Mouse (Mus musculus) liver, embryonic 13.5 days (tissue): ENCODE measurements around the gene Jpt1. TPM values are rescaled to one million over a fixed set of nuclear protein-coding genes. Genes with fewer than 3 reads are reported as not detected.
A peak's percentile ranks its signal among the peaks of the same experiment; 100 is the strongest.
"Not testable (repeated sequence)": the region's sequence is repeated elsewhere in the genome, so short reads cannot be mapped to it uniquely, and the experiment has no call there.

Experiments
- ATAC-seq: fragments of 200-750 bp; cut with Nextera tagmentation; 2 replicates; pipeline ENCODE4 v1.8.0; 2017; ENCODE audit warnings: low read depth, mild to moderate bottlenecking, moderate number of reproducible peaks, moderate library complexity
- DNase-seq: peaks from one replicate; pipeline ENCODE4 v3.0.0; 2022
- H3K27ac ChIP-seq: fragments of 300-500 bp; sonication (generic); 2 replicates; pipeline ENCODE4 v1.5.1; 2015; ENCODE audit warnings: moderate library complexity, mild to moderate bottlenecking, inconsistent platforms
- H3K27me3 ChIP-seq: fragments of 300-500 bp; sonication (generic); 2 replicates; pipeline ENCODE4 v1.6.1; 2015; ENCODE audit warnings: mild to moderate bottlenecking, inconsistent platforms
- H3K36me3 ChIP-seq: fragments of 300-500 bp; sonication (generic); 2 replicates; pipeline ENCODE4 v1.6.1; 2015; ENCODE audit warnings: mild to moderate bottlenecking, inconsistent platforms
- H3K4me1 ChIP-seq: fragments of 300-500 bp; sonication (generic); replicated peaks from 2 replicates; pipeline ENCODE4 v1.6.1; 2015; ENCODE audit warnings: inconsistent platforms
- H3K4me2 ChIP-seq: fragments of 300-500 bp; sonication (generic); 2 replicates; pipeline ENCODE4 v1.6.1; 2015; ENCODE audit warnings: inconsistent platforms, mild to moderate bottlenecking, moderate library complexity
- H3K4me3 ChIP-seq: fragments of 300-500 bp; sonication (generic); replicated peaks from 2 replicates; pipeline ENCODE4 v1.5.1; 2015; ENCODE audit warnings: mild to moderate bottlenecking, inconsistent platforms
- H3K9ac ChIP-seq: fragments of 300-500 bp; sonication (generic); 2 replicates; pipeline ENCODE4 v1.6.1; 2015; ENCODE audit warnings: mild to moderate bottlenecking, inconsistent platforms
- H3K9me3 ChIP-seq: fragments of 300-500 bp; sonication (generic); replicated peaks from 2 replicates; pipeline ENCODE4 v1.6.1; 2016; ENCODE audit warnings: inconsistent platforms
- WGBS: fragments of 180-500 bp; shearing (Covaris S2); methylation state at CpG from one replicate; pipeline ENCODE4 v1.1.7; 2015; ENCODE audit not compliant: insufficient replicate concordance; 5-methylcytosine and 5-hydroxymethylcytosine counted together
- microRNA-seq: library from miRNA; unstranded; fragments of <30 nt; microRNA quantifications from one replicate; pipeline ENCODE4, GENCODE M21; 2016
- polyA plus RNA-seq: library from polyadenylated mRNA; unstranded; fragments of >200 nt; fragmentation: Nextera tagmentation; extraction: Ambion mirVana; gene quantifications from 2 replicates; pipeline ENCODE4 v1.2.1, GENCODE M21; 2015

Jpt1 gene
- polyA plus RNA-seq, 1 experiment from 2014 or later, result 292 TPM

GRCm38 (mm10) chr11:115454822-115455221 is 59.4 kb downstream of the Jpt1 start:
- not testable (repeated sequence) for ATAC-seq, H3K27ac ChIP-seq, H3K27me3 ChIP-seq, DNase-seq, H3K36me3 ChIP-seq, H3K4me2 ChIP-seq, H3K9me3 ChIP-seq, H3K9ac ChIP-seq, H3K4me3 ChIP-seq
- peaks cover 16% of the 10 kb centered on the region for H3K4me1 ChIP-seq
- 75% methylated on average over 6 of the region's 6 CpGs for WGBS

- no peak for ATAC-seq
- Histone ChIP-seq H3K4me1 (peaks cover 24% of the 10 kb centered on the region), H3K4me3 (no peak overlapping the region), H3K9me3 (0 out of 2 replicates have a peak, but pooled peaks cover 3% of the 10 kb centered on the region), H3K9ac (no peak overlapping the region), H3K4me2 (no peak overlapping the region), H3K27ac (no peak overlapping the region), H3K27me3 (no peaks in the 10 kb centered on the region), H3K36me3 (no peaks in the 10 kb centered on the region)
- no peak for DNase-seq
- WGBS, result 49% methylated on average over 4 of the region's 4 CpGs
These were observed 60.9 kb downstream of the Jpt1 start for GRCm38 (mm10) chr11:115453306-115453705.

- WGBS, result 67% methylated on average over 7 of the region's 7 CpGs
These were observed 61.8 kb downstream of the Jpt1 start for GRCm38 (mm10) chr11:115452281-115452860.

GRCm38 (mm10) chr11:115451781-115452241 is 62.4 kb downstream of the Jpt1 start:
- no peaks in the 10 kb centered on the region for H3K27me3 ChIP-seq
- H3K9ac ChIP-seq, result no peak overlapping the region
- no peaks in the 10 kb centered on the region for H3K36me3 ChIP-seq
- no peak overlapping the region for H3K4me2 ChIP-seq
- peaks cover 22% of the 10 kb centered on the region for H3K4me1 ChIP-seq
- 63% methylated on average over 8 of the region's 8 CpGs for WGBS
- ATAC-seq, result no peak
- H3K9me3 ChIP-seq, result 0 out of 2 replicates have a peak, but pooled peaks cover 3% of the 10 kb centered on the region
- DNase-seq, result no peak
- H3K27ac ChIP-seq, result no peak overlapping the region
- no peak overlapping the region for H3K4me3 ChIP-seq

More at GRCm38 (mm10) chr11:115452281-115452860, 61.8 kb downstream of the Jpt1 start:
- Histone ChIP-seq H3K4me3 (no peak overlapping the region), H3K27ac (no peak overlapping the region), H3K9ac (no peak overlapping the region), H3K4me2 (no peak overlapping the region), H3K27me3 (no peaks in the 10 kb centered on the region), H3K4me1 (peaks cover 18% of the 10 kb centered on the region), H3K9me3 (0 out of 2 replicates have a peak, but pooled peaks cover 3% of the 10 kb centered on the region), H3K36me3 (no peaks in the 10 kb centered on the region)
- DNase-seq (no peak), ATAC-seq (no peak)

- no peak for DNase-seq
- H3K9ac ChIP-seq, result no peak overlapping the region
- H3K4me3 ChIP-seq, result no peak overlapping the region
- peaks cover 30% of the 10 kb centered on the region for H3K4me1 ChIP-seq
- no peak overlapping the region for H3K4me2 ChIP-seq
- peak overlapping the region; percentile 59 for H3K27ac ChIP-seq
- H3K27me3 ChIP-seq, result no peaks in the 10 kb centered on the region
- ATAC-seq, result no peak
- H3K36me3 ChIP-seq, result no peaks in the 10 kb centered on the region
- no peaks in the 10 kb centered on the region for H3K9me3 ChIP-seq
- 69% methylated on average over 7 of the region's 7 CpGs for WGBS
These were observed 64.0 kb downstream of the Jpt1 start for GRCm38 (mm10) chr11:115450176-115450575.

GRCm38 (mm10) chr11:115448998-115449397 is 65.2 kb downstream of the Jpt1 start:
- no peaks in the 10 kb centered on the region for H3K36me3 ChIP-seq

GRCm38 (mm10) chr11:115448075-115448474 is 66.1 kb downstream of the Jpt1 start:
- no peaks in the 10 kb centered on the region for H3K36me3 ChIP-seq
- H3K9ac ChIP-seq, result no peak overlapping the region
- peak overlapping the region; percentile 76 for H3K27ac ChIP-seq
- peaks cover 25% of the 10 kb centered on the region for H3K4me1 ChIP-seq
- H3K27me3 ChIP-seq, result no peaks in the 10 kb centered on the region; the same call in 1 of the 2 replicates
- no peak overlapping the region for H3K4me3 ChIP-seq
- H3K4me2 ChIP-seq, result peak overlapping the region; percentile 10; the same call in 1 of the 2 replicates
- ATAC-seq (peak; percentile 50), DNase-seq (no peak)
- 67% methylated on average over 16 of the region's 16 CpGs for WGBS
- no peaks in the 10 kb centered on the region for H3K9me3 ChIP-seq

More at GRCm38 (mm10) chr11:115448998-115449397, 65.2 kb downstream of the Jpt1 start:
- Histone ChIP-seq H3K4me2 (no peak overlapping the region), H3K27me3 (no peaks in the 10 kb centered on the region; the same call in 1 of the 2 replicates), H3K4me3 (no peak overlapping the region), H3K9ac (no peak overlapping the region), H3K4me1 (peaks cover 30% of the 10 kb centered on the region), H3K9me3 (no peaks in the 10 kb centered on the region), H3K27ac (peak overlapping the region; percentile 76)
- ATAC-seq (peak; percentile 25; the same call in 1 of the 2 replicates), DNase-seq (no peak)
- 54% methylated on average over 7 of the region's 7 CpGs for WGBS

Small RNA genes within 50 kb of the gene (microRNA-seq; reads per million reads assigned to microRNA genes)
- gene Mir3968, result not detected

Other genes with a start within 250 kb of the Jpt1 start
- gene Grin2c, start 247.1 kb downstream of the Jpt1 start, polyA plus RNA-seq, result 0.06 and 0.12 TPM in 2 replicates
- 16.3 and 18.2 TPM in 2 replicates for gene Fdxr, start 237.3 kb downstream of the Jpt1 start, polyA plus RNA-seq
- 2.0 and 2.2 TPM in 2 replicates for gene Fads6, start 216.7 kb downstream of the Jpt1 start, polyA plus RNA-seq
- gene Otop2, start 207.2 kb downstream of the Jpt1 start, polyA plus RNA-seq, result not detected in 2 replicates
- gene Ush1g, start 192.3 kb downstream of the Jpt1 start, polyA plus RNA-seq, result 0.07 and 0.14 TPM in 2 replicates
- not detected in 2 replicates for gene Otop3, start 179.7 kb downstream of the Jpt1 start, polyA plus RNA-seq
- 1.1 and 1.2 TPM in 2 replicates for gene Hid1, start 146.6 kb downstream of the Jpt1 start, polyA plus RNA-seq
- 1.5 and 1.7 TPM in 2 replicates for gene Cdr2l, start 132.5 kb downstream of the Jpt1 start, polyA plus RNA-seq
- 103 and 104 TPM in 2 replicates for gene Mrpl58, start 110.6 kb downstream of the Jpt1 start, polyA plus RNA-seq
- 633 and 650 TPM in 2 replicates for gene Atp5h, start 94.4 kb downstream of the Jpt1 start, polyA plus RNA-seq
- gene Kctd2, start 94.3 kb downstream of the Jpt1 start, polyA plus RNA-seq, result 2.5 and 4.1 TPM in 2 replicates
- gene Trim80, start 73.8 kb downstream of the Jpt1 start, polyA plus RNA-seq, result 0.16 and 0.27 TPM in 2 replicates
- gene Slc16a5, start 51.9 kb downstream of the Jpt1 start, polyA plus RNA-seq, result 0.06 TPM in 1 of 2 replicates, not detected in the other
- 3.2 and 3.7 TPM in 2 replicates for gene Armc7, start 38.7 kb downstream of the Jpt1 start, polyA plus RNA-seq
- gene Nt5c, start 22.5 kb downstream of the Jpt1 start, polyA plus RNA-seq, result 60.8 and 64.6 TPM in 2 replicates
- gene Sumo2, start 21.9 kb upstream of the Jpt1 start, polyA plus RNA-seq, result 532 and 597 TPM in 2 replicates
- 158 and 175 TPM in 2 replicates for gene Nup85, start 50.0 kb upstream of the Jpt1 start, polyA plus RNA-seq
- gene Mrps7, start 89.5 kb upstream of the Jpt1 start, polyA plus RNA-seq, result 71.5 and 77.4 TPM in 2 replicates
- 8.5 and 10.5 TPM in 2 replicates for gene Gga3, start 89.7 kb upstream of the Jpt1 start, polyA plus RNA-seq
- 26.8 and 30.3 TPM in 2 replicates for gene Mif4gd, start 98.6 kb upstream of the Jpt1 start, polyA plus RNA-seq
- gene Slc25a19, start 113.9 kb upstream of the Jpt1 start, polyA plus RNA-seq, result 12.2 and 15.8 TPM in 2 replicates
- 56.7 and 63.5 TPM in 2 replicates for gene Grb2, start 194.2 kb upstream of the Jpt1 start, polyA plus RNA-seq